9 mouse cellular contexts compared by ENCODE assay signal in the genomic region with DNA sequence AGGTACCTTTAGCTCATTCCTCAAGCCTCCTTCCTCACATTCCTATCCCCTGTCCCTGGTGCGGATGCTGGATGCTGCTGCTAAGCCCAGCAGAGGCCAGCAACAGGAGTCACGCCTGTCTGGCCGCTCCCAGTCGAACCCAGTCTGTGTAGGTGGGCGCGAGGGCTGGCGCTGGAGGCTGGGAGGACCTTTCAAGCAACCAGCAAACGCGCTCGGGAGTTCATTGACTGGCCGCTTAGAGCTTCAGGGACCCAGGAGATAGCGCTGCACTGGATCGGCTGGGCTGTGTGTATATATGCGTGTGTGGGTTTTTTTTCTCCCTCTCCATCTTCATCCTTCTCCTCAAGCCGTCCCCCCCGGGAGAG. TPM values are rescaled to one million over a fixed set of nuclear protein-coding genes. Genes with fewer than 3 reads are reported as not detected.
DNase-seq lines count a peak whose midpoint lies in the region; ATAC-seq and TF ChIP-seq lines count a peak whose summit lies in the region.
"Had no signal": no experiment of that assay in that cellular context is flagged by ENCODE, and none has a peak within 500 bp of the region (broad histone marks: within the 10 kb centered on the region; RNA-seq: fewer than 3 reads in every experiment).

No protein-coding gene starts in this region.

- peak; percentile 8 for DNase-seq in adrenal gland, postnatal 10 days
- DNase-seq in adrenal gland, postnatal 36 days = no peak
- no peak for DNase-seq in lung, postnatal 0 days (ENCODE audit: low spot score)
- DNase-seq in lung, postnatal 4 days = no peak
- DNase-seq in layer of hippocampus, postnatal 25 days (ENCODE audit: extremely low spot score in 1 of 2, low spot score in 1 of 2) = peak; percentile 28 to 31
- peak; percentile 58 for DNase-seq in neural tube, embryonic 10.5 days (ENCODE audit: extremely low spot score, low spot score)
- DNase-seq in testis, postnatal 14 days (ENCODE audit: low spot score) = no peak
- DNase-seq in lung, postnatal 14 days = no peak

- no peaks in the 10 kb centered on the region for H3K9me3 ChIP-seq in lung, postnatal 0 days (ENCODE audit: low read length)

- no peak overlapping the region for H3K27ac ChIP-seq in lung, postnatal 0 days (ENCODE audit: low read length)

- H3K4me2 ChIP-seq in lung, postnatal 0 days (replicated peaks; ENCODE audit: low read depth, low read length) = peak overlapping the region; percentile 75

- no peak for ATAC-seq in lung, postnatal 0 days

- WGBS in lung, postnatal 0 days = 2% methylated on average over 16 of the region's 16 CpGs

- no peak overlapping the region for H3K4me3 ChIP-seq in lung, postnatal 0 days (ENCODE audit: low read depth, low read length)

- no peak for TF ChIP-seq EP300 in lung, postnatal 0 days (IDR thresholded peaks at IDR 0.05)

- H3K4me1 ChIP-seq in lung, postnatal 0 days (ENCODE audit: insufficient read depth, low read depth, low read length) = no peaks in the 10 kb centered on the region

- peaks cover 13% of the 10 kb centered on the region for H3K27me3 ChIP-seq in lung, postnatal 0 days (replicated peaks; ENCODE audit: insufficient read depth, low read length)

- no peak for TF ChIP-seq CTCF in lung, postnatal 0 days (IDR thresholded peaks at IDR 0.05)

- H3K9ac ChIP-seq in lung, postnatal 0 days (replicated peaks; ENCODE audit: low read depth) = no peak overlapping the region

- H3K36me3 ChIP-seq in lung, postnatal 0 days (ENCODE audit: insufficient read depth, low read length) = no peaks in the 10 kb centered on the region

RNA-seq across cellular contexts. Expression of gene Ak5, which starts 1.2 kb away (rescaled TPM):
- total RNA-seq in adrenal gland, postnatal 10 days (2021) = 1 to 10 TPM; 3.0 to 4.1 TPM
- total RNA-seq in adrenal gland, postnatal 36 days (2021) = 1 to 10 TPM; 2.8 to 4.5 TPM
- 0.47 and 0.49 TPM in 2 replicates for polyA plus RNA-seq in lung, postnatal 0 days (2015; fragmentation: Nextera tagmentation; extraction: Ambion mirVana)
- total RNA-seq in layer of hippocampus, postnatal 25 days (2021) = 100 to 1,000 TPM; 240 to 257 TPM
- total RNA-seq: common myeloid progenitor, adult 5-6 weeks had no signal

RNA-seq across cellular contexts. Expression of gene Pigk, which starts 46.9 kb away (rescaled TPM):
- total RNA-seq in adrenal gland, postnatal 10 days (2021) = 10 to 100 TPM; 44.6 to 48.7 TPM
- 10 to 100 TPM; 58.8 to 69.0 TPM for total RNA-seq in adrenal gland, postnatal 36 days (2021)
- 41.5 and 44.6 TPM in 2 replicates for polyA plus RNA-seq in lung, postnatal 0 days (2015; fragmentation: Nextera tagmentation; extraction: Ambion mirVana)
- total RNA-seq in layer of hippocampus, postnatal 25 days (2021) = 10 to 100 TPM; 45.1 to 47.1 TPM

Comparison
In these comparisons a context has a peak if more than half of its experiments do, and no peak if none do; other contexts are left out.
1. DNase-seq: peak in adrenal gland, postnatal 10 days (single experiment), layer of hippocampus, postnatal 25 days (2 of 2) and neural tube, embryonic 10.5 days (single experiment); none in adrenal gland, postnatal 36 days (0 of 2), lung, postnatal 0 days (single experiment), lung, postnatal 4 days (0 of 2), testis, postnatal 14 days (single experiment) and lung, postnatal 14 days (single experiment).
2. RNA of gene Ak5, which starts 1.2 kb away (total RNA-seq): 240 to 257 TPM in layer of hippocampus, postnatal 25 days; 2.8 to 4.5 TPM in adrenal gland, postnatal 36 days and 3.0 to 4.1 TPM in adrenal gland, postnatal 10 days; every median in the first group is over 10 times any median in the second.